Comparison of ENCODE assay signal across 18 mouse cellular contexts in the genomic region with DNA sequence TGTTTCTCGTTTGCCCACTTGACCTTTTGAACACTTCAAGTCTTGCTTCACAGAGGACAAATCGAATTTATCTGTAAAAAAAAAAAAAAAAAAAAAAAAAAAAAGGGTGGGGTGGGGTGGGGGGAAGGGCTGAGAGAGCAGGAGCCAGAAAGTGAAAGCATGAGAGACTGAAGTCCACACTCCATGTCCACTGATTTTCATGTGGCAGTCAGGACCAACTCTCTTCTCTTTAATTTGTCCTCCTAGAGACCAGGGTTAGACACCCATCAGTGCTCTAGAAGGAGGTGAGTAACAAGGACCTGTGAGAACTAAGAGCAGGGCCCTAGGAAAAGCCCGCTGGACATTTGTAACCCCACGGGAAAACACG.
"Had no signal": no experiment of that assay in that cellular context is flagged by ENCODE, and none has a peak within 500 bp of the region (broad histone marks: within the 10 kb centered on the region; RNA-seq: fewer than 3 reads in every experiment).

No protein-coding gene starts in this region.

- H3K4me2 ChIP-seq: limb, embryonic 13.5 days; midbrain, embryonic 12.5 days; neural tube, embryonic 13.5 days had no signal

- H3K4me3 ChIP-seq: limb, embryonic 13.5 days; lung, embryonic 15.5 days; megakaryocyte, embryonic 14.5 days; midbrain, embryonic 12.5 days; neural tube, embryonic 13.5 days had no signal

- H3K27ac ChIP-seq: kidney, postnatal 0 days; limb, embryonic 13.5 days; liver, embryonic 14.5 days; lung, embryonic 15.5 days; macrophage; midbrain, embryonic 12.5 days; neural tube, embryonic 13.5 days had no signal

- H3K9me3 ChIP-seq: limb, embryonic 13.5 days; lung, embryonic 15.5 days; megakaryocyte, embryonic 14.5 days; midbrain, embryonic 12.5 days; neural tube, embryonic 13.5 days had no signal

- DNase-seq: kidney, adult 11 months; kidney, adult 9 months; kidney, postnatal 36 days; layer of hippocampus, adult 9-11 months; layer of hippocampus, postnatal 36 days; left cerebral cortex, postnatal 4 days; lung, postnatal 14 days; spleen, adult 18-20 months; thymus, postnatal 14 days had no signal

- H3K9ac ChIP-seq: limb, embryonic 13.5 days; liver, embryonic 14.5 days; lung, embryonic 15.5 days; midbrain, embryonic 12.5 days; neural tube, embryonic 13.5 days had no signal

- H3K27me3 ChIP-seq: limb, embryonic 13.5 days; lung, embryonic 15.5 days; midbrain, embryonic 12.5 days; neural tube, embryonic 13.5 days had no signal

- H3K4me1 ChIP-seq: midbrain, embryonic 12.5 days had no signal

- H3K36me3 ChIP-seq: limb, embryonic 13.5 days; lung, embryonic 15.5 days; midbrain, embryonic 12.5 days; neural tube, embryonic 13.5 days had no signal

- ATAC-seq: midbrain, embryonic 16.5 days had no signal
